Mouse (Mus musculus): ENCODE data around the gene Tcp11l1. TPM values are rescaled to one million over a fixed set of nuclear protein-coding genes. Genes with fewer than 3 reads are reported as not detected.

Tcp11l1 gene
- 54.5 and 64.1 TPM in 2 replicates for polyA plus RNA-seq (2016; fragmentation: Nextera tagmentation; extraction: Ambion mirVana)

GRCm38 (mm10) chr2:104711585-104712485, at the start of gene Tcp11l1:
Gene Tcp11l1, minus strand, starts transcription at chr2:104712169.
- peaks cover 39% of the 10 kb centered on the region for H3K4me1 ChIP-seq (replicated peaks)
- peak; percentile 72 for DNase-seq (ENCODE audit: low spot score)
- H3K27me3 ChIP-seq (ENCODE audit: insufficient read depth, poor library complexity, severe bottlenecking) = peaks cover 9% of the 10 kb centered on the region
- peak within 1 kb of the TSS; percentile 98 for H3K27ac ChIP-seq
- H3K4me3 ChIP-seq = peak within 1 kb of the TSS; percentile 89
- H3K36me3 ChIP-seq = peaks cover 12% of the 10 kb centered on the region; the same call in 1 of the 2 replicates
- under 1% methylated on average over 98 of the region's 99 CpGs for WGBS
- no peaks in the 10 kb centered on the region for H3K9me3 ChIP-seq

- no peaks in the 10 kb centered on the region for H3K27me3 ChIP-seq (ENCODE audit: insufficient read depth, poor library complexity, severe bottlenecking)
- H3K4me3 ChIP-seq = no peak overlapping the region
- peaks cover 14% of the 10 kb centered on the region; the same call in 1 of the 2 replicates for H3K36me3 ChIP-seq
- no peaks in the 10 kb centered on the region for H3K4me1 ChIP-seq (replicated peaks)
- 65% methylated on average over 3 of the region's 3 CpGs for WGBS
- H3K9me3 ChIP-seq = no peaks in the 10 kb centered on the region
- H3K27ac ChIP-seq = no peak overlapping the region
- no peak for DNase-seq (ENCODE audit: low spot score)
Observed at GRCm38 (mm10) chr2:104750611-104751010, 38.6 kb upstream of the Tcp11l1 start.

- Histone ChIP-seq H3K27ac (no peak overlapping the region), H3K36me3 (peaks cover 7% of the 10 kb centered on the region; the same call in 1 of the 2 replicates), H3K27me3 (ENCODE audit: insufficient read depth, poor library complexity, severe bottlenecking) (peaks cover 10% of the 10 kb centered on the region), H3K4me3 (no peak overlapping the region), H3K4me1 (replicated peaks) (no peaks in the 10 kb centered on the region), H3K9me3 (no peaks in the 10 kb centered on the region)
- DNase-seq (ENCODE audit: low spot score) = no peak
- 74% methylated on average over 5 of the region's 5 CpGs for WGBS
Observed at GRCm38 (mm10) chr2:104748652-104749183, 36.7 kb upstream of the Tcp11l1 start.

GRCm38 (mm10) chr2:104746251-104746650, 34.3 kb upstream of the Tcp11l1 start:
- no peak overlapping the region for H3K27ac ChIP-seq
- H3K9me3 ChIP-seq = no peaks in the 10 kb centered on the region
- peaks cover 34% of the 10 kb centered on the region for H3K27me3 ChIP-seq (ENCODE audit: insufficient read depth, poor library complexity, severe bottlenecking)
- H3K36me3 ChIP-seq = no peaks in the 10 kb centered on the region
- H3K4me3 ChIP-seq = no peak overlapping the region
- peaks cover 22% of the 10 kb centered on the region; the same call in 1 of the 2 replicates for H3K4me1 ChIP-seq (replicated peaks)
- WGBS = 61% methylated on average over 8 of the region's 8 CpGs
- DNase-seq (ENCODE audit: low spot score) = no peak

GRCm38 (mm10) chr2:104743971-104744370, 32.0 kb upstream of the Tcp11l1 start:
- H3K4me1 ChIP-seq (replicated peaks) = peaks cover 27% of the 10 kb centered on the region; the same call in 1 of the 2 replicates
- H3K4me3 ChIP-seq = no peak overlapping the region
- no peak for DNase-seq (ENCODE audit: low spot score)
- H3K36me3 ChIP-seq = no peaks in the 10 kb centered on the region
- WGBS = 44% methylated on average over 5 of the region's 5 CpGs
- H3K27ac ChIP-seq = no peak overlapping the region
- no peaks in the 10 kb centered on the region for H3K9me3 ChIP-seq
- peaks cover 52% of the 10 kb centered on the region for H3K27me3 ChIP-seq (ENCODE audit: insufficient read depth, poor library complexity, severe bottlenecking)

- Histone ChIP-seq H3K9me3 (no peaks in the 10 kb centered on the region), H3K4me1 (replicated peaks) (peaks cover 27% of the 10 kb centered on the region; the same call in 1 of the 2 replicates), H3K4me3 (peak overlapping the region; percentile 81), H3K27ac (no peak overlapping the region), H3K36me3 (no peaks in the 10 kb centered on the region), H3K27me3 (ENCODE audit: insufficient read depth, poor library complexity, severe bottlenecking) (peaks cover 52% of the 10 kb centered on the region)
- 22% methylated on average over 7 of the region's 7 CpGs for WGBS
- DNase-seq (ENCODE audit: low spot score) = no peak
Observed at GRCm38 (mm10) chr2:104743160-104743559, 31.2 kb upstream of the Tcp11l1 start.

GRCm38 (mm10) chr2:104742741-104743064, 30.7 kb upstream of the Tcp11l1 start, which contains the start of gene Depdc7:
Gene Depdc7, minus strand, starts transcription at chr2:104742878.
- 0% methylated on average over 31 of the region's 31 CpGs for WGBS
- H3K27ac ChIP-seq = peak within 1 kb of the TSS; percentile 83

GRCm38 (mm10) chr2:104741896-104742740, 30.1 kb upstream of the Tcp11l1 start:
- no peaks in the 10 kb centered on the region for H3K9me3 ChIP-seq
- WGBS = 5% methylated on average over 46 of the region's 46 CpGs
- peaks cover 52% of the 10 kb centered on the region for H3K27me3 ChIP-seq (ENCODE audit: insufficient read depth, poor library complexity, severe bottlenecking)
- H3K4me3 ChIP-seq = peak overlapping the region; percentile 81
- peaks cover 27% of the 10 kb centered on the region; the same call in 1 of the 2 replicates for H3K4me1 ChIP-seq (replicated peaks)
- no peak for DNase-seq (ENCODE audit: low spot score)
- peak overlapping the region; percentile 83 for H3K27ac ChIP-seq
- no peaks in the 10 kb centered on the region for H3K36me3 ChIP-seq

More at GRCm38 (mm10) chr2:104742741-104743064, 30.7 kb upstream of the Tcp11l1 start, which contains the start of gene Depdc7:
- H3K27me3 ChIP-seq (ENCODE audit: insufficient read depth, poor library complexity, severe bottlenecking) = peaks cover 52% of the 10 kb centered on the region
- H3K4me1 ChIP-seq (replicated peaks) = peaks cover 27% of the 10 kb centered on the region; the same call in 1 of the 2 replicates
- H3K9me3 ChIP-seq = no peaks in the 10 kb centered on the region
- H3K4me3 ChIP-seq = peak within 1 kb of the TSS; percentile 81
- no peaks in the 10 kb centered on the region for H3K36me3 ChIP-seq
- DNase-seq (ENCODE audit: low spot score) = peak; percentile 83

- Histone ChIP-seq H3K27me3 (ENCODE audit: insufficient read depth, poor library complexity, severe bottlenecking) (peaks cover 52% of the 10 kb centered on the region), H3K4me1 (replicated peaks) (peaks cover 27% of the 10 kb centered on the region; the same call in 1 of the 2 replicates), H3K4me3 (no peak overlapping the region), H3K36me3 (no peaks in the 10 kb centered on the region), H3K9me3 (no peaks in the 10 kb centered on the region), H3K27ac (no peak overlapping the region)
- no peak for DNase-seq (ENCODE audit: low spot score)
- WGBS = 38% methylated on average over 7 of the region's 7 CpGs
Observed at GRCm38 (mm10) chr2:104741015-104741758, 29.2 kb upstream of the Tcp11l1 start.

GRCm38 (mm10) chr2:104740248-104740949, 28.4 kb upstream of the Tcp11l1 start:
- no peak overlapping the region for H3K4me3 ChIP-seq
- no peaks in the 10 kb centered on the region for H3K36me3 ChIP-seq
- no peak overlapping the region for H3K27ac ChIP-seq
- 72% methylated on average over 7 of the region's 7 CpGs for WGBS
- no peak for DNase-seq (ENCODE audit: low spot score)
- H3K27me3 ChIP-seq (ENCODE audit: insufficient read depth, poor library complexity, severe bottlenecking) = peaks cover 52% of the 10 kb centered on the region
- H3K4me1 ChIP-seq (replicated peaks) = peaks cover 27% of the 10 kb centered on the region; the same call in 1 of the 2 replicates
- H3K9me3 ChIP-seq = no peaks in the 10 kb centered on the region

GRCm38 (mm10) chr2:104739691-104740090, 27.7 kb upstream of the Tcp11l1 start:
- no peak overlapping the region for H3K4me3 ChIP-seq
- peaks cover 27% of the 10 kb centered on the region; the same call in 1 of the 2 replicates for H3K4me1 ChIP-seq (replicated peaks)
- H3K9me3 ChIP-seq = no peaks in the 10 kb centered on the region
- H3K27ac ChIP-seq = no peak overlapping the region
- no peaks in the 10 kb centered on the region for H3K36me3 ChIP-seq
- peaks cover 52% of the 10 kb centered on the region for H3K27me3 ChIP-seq (ENCODE audit: insufficient read depth, poor library complexity, severe bottlenecking)
- DNase-seq (ENCODE audit: low spot score) = no peak
- WGBS = 96% methylated on average over 2 of the region's 2 CpGs

Measured in hindbrain, embryonic 10.5 days (tissue).